Mouse (Mus musculus) adrenal gland, postnatal 25 days (tissue): ENCODE results near the gene Nkain4. TPM values are rescaled to one million over a fixed set of nuclear protein-coding genes. Genes with fewer than 3 reads are reported as not detected.

Experiments used
- DNase-seq: peaks from one replicate; pipeline ENCODE4 v3.0.0; 2021; ENCODE audit warnings: mixed read lengths
- total RNA-seq: library from RNA; stranded (reverse); gene quantifications from 2 replicates; pipeline ENCODE4 v1.2.3, GENCODE M21; 2021

The Nkain4 gene
- total RNA-seq, 1 experiment from 2014 or later = 2.2 TPM

- no peak for DNase-seq
Observed at GRCm38 (mm10) chr2:180949947-180950346, 4.6 kb downstream of the Nkain4 start.

GRCm38 (mm10) chr2:180941869-180942268 is 12.6 kb downstream of the Nkain4 start:
- no peak for DNase-seq

GRCm38 (mm10) chr2:180940187-180940586 is 14.3 kb downstream of the Nkain4 start:
- no peak for DNase-seq

DNA sequence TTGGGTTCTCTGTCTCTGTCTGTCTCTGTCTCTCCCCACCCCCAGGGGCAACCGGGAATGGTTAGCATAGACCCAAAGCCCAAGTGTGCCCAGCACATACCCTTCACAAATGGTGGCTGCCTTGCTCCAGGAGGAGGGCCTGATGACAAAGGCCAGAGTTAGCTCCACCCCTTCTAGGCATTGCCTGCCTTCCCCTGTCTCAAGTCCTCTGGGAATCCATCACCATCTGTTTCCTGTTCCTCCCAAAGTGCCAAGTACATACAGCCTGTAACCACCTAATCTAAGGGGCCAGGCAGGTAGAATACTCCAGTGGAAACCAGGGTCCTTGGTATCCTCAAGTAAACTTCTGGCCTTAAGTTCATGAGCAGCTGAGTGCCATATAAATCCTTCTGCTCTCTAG is 22.1 kb downstream of the Nkain4 start:
- DNase-seq = no peak

DNA sequence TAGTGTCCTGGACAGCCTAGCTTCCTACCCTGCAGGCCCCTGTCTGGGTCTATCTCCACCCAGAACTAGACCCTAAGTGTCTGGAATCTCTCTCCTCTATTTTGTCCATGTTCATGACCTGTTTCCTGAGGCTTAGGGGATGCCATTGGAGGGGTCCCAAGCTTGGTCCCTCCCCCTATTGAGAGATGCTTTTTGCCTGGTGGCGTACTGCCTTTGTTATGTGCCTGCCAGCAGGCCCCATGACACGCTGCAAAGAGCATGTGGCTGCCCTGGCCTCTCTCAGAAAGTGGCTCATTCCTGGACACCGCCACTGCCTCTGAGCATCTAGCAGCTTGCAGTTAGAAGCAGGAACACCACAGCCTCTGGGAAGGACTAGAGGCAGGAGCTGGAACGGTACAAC is 25.8 kb downstream of the Nkain4 start, which contains the start of gene Birc7:
TSS of gene Birc7 (plus strand) at position 301 of the 400 bp plus-strand sequence.
- no peak for DNase-seq

- peak; percentile 70 for DNase-seq
Observed at GRCm38 (mm10) chr2:180925176-180925575, 29.3 kb downstream of the Nkain4 start.

GRCm38 (mm10) chr2:180922739-180923138 is 31.8 kb downstream of the Nkain4 start:
- peak; percentile 37 for DNase-seq

DNA sequence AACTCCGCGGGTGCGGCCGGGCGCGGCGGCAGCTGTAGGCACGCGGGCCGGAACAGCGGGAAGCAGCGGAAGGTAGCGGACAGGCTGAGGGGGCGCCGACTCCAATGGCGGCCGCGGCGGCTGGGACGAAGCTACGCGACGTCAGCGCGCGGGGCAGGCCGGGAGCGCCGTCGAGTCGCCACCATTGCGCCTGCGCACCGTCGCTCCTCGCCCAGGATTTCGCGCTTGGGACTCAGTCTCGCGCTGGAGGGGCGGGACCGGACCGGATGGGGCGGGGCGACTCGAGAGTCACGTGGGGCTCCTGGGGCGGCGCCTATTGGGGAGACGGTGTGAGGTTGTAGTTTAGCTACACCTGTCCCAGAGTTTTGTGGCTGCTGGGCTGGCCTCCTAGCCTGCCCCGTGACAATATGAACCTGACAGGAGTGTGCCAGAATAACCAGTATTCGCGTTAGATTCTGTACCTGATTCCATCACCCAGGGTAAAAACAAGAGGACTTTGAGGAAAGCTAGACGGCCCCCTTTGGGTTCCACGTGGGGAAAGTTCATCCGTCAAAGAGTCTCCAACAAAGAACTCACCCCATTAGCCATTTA is 33.6 kb downstream of the Nkain4 start, which contains the start of gene Ythdf1:
TSS of gene Ythdf1 (minus strand) at position 140 of the 591 bp plus-strand sequence.
- DNase-seq = peak; percentile 99

- peak; percentile 29 for DNase-seq
Observed at GRCm38 (mm10) chr2:180919913-180920809, 34.3 kb downstream of the Nkain4 start.

DNA sequence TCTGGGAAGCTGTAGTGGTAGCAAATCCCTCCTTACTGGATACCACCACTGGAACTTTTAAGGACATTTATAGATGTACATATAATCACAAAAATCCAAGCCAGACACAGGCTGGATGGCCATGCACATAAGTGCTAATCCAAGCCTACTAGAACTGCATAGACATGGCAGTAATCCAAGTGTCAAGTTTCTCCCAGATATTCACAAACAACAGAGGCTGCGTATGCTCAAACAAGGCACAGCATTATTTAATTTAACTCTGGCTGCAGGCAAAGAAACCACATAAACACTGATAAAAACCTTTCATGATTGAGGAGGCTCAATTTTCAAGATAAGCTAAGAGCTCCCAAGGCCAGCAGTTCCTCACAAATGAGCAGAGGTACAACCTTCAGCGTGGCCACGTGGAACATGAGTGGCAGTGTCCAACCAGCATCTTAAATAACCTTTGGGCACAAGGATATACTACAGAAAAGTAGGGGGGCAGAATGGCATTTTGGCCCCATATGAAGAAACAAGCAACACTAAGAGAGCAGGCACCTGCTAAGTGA is 38.5 kb downstream of the Nkain4 start:
- no peak for DNase-seq

DNA sequence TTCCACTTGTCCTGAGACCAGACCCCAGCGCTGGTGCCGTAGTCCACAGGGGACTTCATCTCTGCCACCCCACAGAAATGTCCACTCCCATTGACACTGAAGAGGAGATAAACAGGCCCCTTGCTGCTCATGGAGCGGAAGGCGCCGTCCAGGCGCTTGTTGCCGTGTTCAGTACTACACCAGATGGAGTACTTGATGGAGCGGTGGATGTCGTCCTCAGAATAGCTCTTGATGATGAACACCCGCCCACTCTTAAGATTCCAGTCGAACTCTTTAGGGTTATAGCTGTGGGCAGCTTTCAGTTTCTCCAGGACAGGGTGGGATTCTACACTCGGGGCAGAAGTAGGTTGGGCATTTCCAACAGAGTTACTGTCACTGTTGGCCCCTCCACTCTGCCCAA is 43.6 kb downstream of the Nkain4 start:
- no peak for DNase-seq

DNA sequence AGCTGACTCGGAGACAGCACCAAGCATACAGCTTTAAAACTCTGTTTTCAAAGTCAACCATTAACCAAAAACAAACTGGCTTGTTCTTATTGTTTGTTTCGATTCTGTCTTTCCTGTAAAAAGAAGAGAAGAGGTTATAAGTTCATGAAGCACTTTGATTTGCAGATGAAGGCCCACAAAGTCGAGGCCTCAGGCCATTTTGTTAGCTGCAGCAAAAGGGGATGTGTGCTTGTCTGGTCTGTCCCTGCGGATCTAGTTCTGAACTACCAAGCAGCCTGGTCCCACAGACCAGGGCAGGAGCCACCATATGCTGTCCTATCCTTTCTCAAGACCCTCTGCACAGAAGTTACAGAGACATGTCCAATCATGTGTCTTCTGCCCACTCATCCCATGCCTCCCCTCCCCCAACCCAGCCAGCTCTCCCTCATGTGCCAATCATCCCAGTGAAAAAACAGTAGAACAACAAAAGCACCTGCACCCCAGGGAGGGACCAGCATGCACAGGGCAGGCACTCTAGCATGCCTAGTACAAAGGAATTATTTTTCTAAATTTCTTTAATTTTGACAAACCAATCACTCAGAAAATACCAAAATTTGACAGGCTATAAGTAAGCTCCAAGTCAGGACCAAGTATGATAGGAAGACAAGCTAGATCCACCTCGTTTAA is 48.8 kb downstream of the Nkain4 start:
- DNase-seq = no peak

DNA sequence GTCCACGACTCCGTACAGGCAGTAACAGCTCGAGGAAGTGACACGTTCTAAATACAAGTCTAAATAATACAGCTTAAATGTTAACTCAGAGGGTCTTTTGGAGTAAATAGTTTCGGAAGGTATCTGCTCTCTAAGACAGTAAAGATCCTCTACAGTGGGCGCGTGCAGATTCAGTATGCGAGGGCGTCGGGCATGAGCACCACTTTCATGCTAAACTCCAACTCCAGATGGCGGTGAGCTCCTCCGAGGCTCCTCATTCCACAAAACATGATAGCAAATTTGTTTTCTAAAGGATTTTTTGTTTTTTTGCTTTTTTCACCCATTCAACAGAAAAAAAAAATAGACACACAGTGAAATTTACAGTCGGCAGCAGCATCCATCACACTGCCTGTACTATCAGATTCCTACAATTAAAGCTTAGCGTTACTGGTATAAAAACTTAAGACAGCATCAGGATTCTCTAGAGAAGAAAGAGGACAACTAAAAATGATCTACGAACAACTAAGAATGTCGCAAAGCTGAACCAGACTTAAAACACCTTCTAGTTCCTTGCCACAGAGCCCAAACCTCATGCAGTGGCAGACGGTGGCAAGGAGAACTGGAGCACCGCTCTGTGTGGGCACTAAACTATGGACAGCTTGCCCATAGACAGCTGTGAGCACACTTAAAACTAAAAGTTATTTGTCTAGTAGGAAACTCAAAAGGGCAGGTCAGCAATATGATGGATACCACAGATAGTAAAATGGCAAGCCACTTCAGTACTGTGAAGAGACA is 49.9 kb downstream of the Nkain4 start:
- no peak for DNase-seq

DNA sequence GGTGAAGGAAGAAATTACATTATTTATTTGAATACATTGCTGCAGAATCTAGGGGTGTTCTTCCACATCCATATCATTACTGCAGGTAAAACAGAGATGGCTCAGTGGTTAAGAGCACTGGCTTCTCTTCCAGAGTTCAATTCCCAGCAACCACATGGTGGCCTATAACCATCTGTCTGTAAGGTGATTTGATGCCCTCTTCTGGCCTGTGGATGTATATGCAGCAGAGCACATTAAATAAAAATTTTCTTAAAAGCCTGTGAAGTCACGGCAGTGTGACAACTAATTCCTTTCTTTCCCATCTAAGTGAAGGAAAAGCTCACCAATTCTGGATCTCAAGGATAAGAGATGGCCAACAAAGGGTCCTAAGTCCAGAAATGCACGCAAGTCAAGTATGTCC is 52.4 kb downstream of the Nkain4 start:
- no peak for DNase-seq

DNA sequence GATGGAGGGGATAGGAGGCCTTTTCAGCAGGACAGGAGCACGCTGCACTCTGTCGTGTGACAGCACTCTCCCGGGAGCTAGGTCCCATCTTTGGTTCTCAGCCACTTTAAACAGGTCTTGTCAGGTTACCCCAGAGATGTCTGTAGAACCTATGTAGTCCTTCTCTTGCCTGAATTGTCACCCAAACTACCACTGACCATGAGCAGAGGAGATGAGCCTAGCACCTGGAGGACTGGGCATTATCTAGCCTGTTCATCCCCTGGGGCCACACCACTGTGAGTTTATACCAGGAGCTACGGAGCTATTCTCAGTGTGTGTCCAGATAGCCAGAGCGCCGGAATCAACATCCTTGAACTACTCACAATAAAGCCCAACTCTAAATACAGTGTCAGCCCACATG is 56.6 kb downstream of the Nkain4 start:
- no peak for DNase-seq

- no peak for DNase-seq
Observed at GRCm38 (mm10) chr2:180896819-180897625, 57.5 kb downstream of the Nkain4 start.

- DNase-seq = no peak
Observed at GRCm38 (mm10) chr2:180895837-180896525, 58.5 kb downstream of the Nkain4 start.

GRCm38 (mm10) chr2:180895321-180895720 is 59.2 kb downstream of the Nkain4 start:
- DNase-seq = no peak

DNA sequence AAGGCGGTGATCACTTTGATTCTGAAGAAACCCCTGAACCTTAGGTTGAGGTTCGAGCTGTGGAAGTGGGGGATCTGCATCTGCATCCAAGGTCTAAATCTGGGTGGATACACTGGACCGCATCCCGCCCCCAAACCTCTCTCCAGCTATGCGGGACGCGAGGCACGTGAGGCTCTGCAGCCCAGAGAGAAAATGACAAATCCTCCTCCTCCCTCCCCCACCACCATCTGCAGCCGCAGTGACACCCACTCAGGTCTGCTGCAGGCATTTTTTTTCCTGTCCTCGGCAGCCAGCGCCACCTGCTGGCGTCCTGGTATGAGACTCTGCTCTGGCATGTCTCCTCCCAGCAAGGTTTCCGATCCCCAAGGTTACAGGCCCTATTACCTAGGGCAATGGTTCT is 59.8 kb downstream of the Nkain4 start:
- peak; percentile 64 for DNase-seq

GRCm38 (mm10) chr2:180894029-180894623 is 60.4 kb downstream of the Nkain4 start:
- peak; percentile 73 for DNase-seq
